Mouse (Mus musculus) monocyte, adult 5-6 weeks (primary cell): ENCODE measurements around the gene Nedd4. TPM values are rescaled to one million over a fixed set of nuclear protein-coding genes. Genes with fewer than 3 reads are reported as not detected.
"Not testable (repeated sequence)": the region's sequence is repeated elsewhere in the genome, so short reads cannot be mapped to it uniquely, and the experiment has no call there.

Experiments
- ATAC-seq: fragments of 153-309, 156-312 bp; replicated peaks from 2 replicates; pipeline ENCODE4 v1.8.0; 2017; ENCODE audit warnings: mild to moderate bottlenecking; ENCODE audit not compliant: low TSS enrichment, insufficient number of reproducible peaks, severe bottlenecking, poor library complexity, low FRiP score
- total RNA-seq: library from RNA; stranded (forward); fragments of 200-1000, 200-491, 200-594 nt; gene quantifications from 3 replicates; pipeline ENCODE4 v1.2.3, GENCODE M21; 2017

Nedd4 gene
- 69.3 to 109 TPM (median 72.0 TPM) in 3 replicates for total RNA-seq

GRCm38 (mm10) chr9:72661895-72662661 lies at the start of gene Nedd4:
Nedd4 (plus strand) TSS chr9:72662346.
- ATAC-seq: 0 out of 2 replicates have a peak, but pooled peaks have one; percentile 4

GRCm38 (mm10) chr9:72613884-72614283 lies 48.3 kb upstream of the Nedd4 start:
- no peak for ATAC-seq

- ATAC-seq: no peak
These were observed 47.2 kb upstream of the Nedd4 start for GRCm38 (mm10) chr9:72614786-72615480.

- no peak for ATAC-seq
These were observed 44.1 kb upstream of the Nedd4 start for GRCm38 (mm10) chr9:72618037-72618436.

- ATAC-seq: no peak
These were observed 38.5 kb upstream of the Nedd4 start for GRCm38 (mm10) chr9:72623605-72624004.

GRCm38 (mm10) chr9:72627598-72627997 lies 34.5 kb upstream of the Nedd4 start:
- no peak for ATAC-seq

- no peak for ATAC-seq
These were observed 33.6 kb upstream of the Nedd4 start for GRCm38 (mm10) chr9:72628591-72628990.

GRCm38 (mm10) chr9:72632198-72632597 lies 29.9 kb upstream of the Nedd4 start:
- no peak for ATAC-seq

- ATAC-seq: peak; percentile 70
These were observed 27.0 kb upstream of the Nedd4 start for GRCm38 (mm10) chr9:72635134-72635533.

GRCm38 (mm10) chr9:72636547-72636946 lies 25.6 kb upstream of the Nedd4 start:
- no peak for ATAC-seq

- no peak for ATAC-seq
These were observed 24.9 kb upstream of the Nedd4 start for GRCm38 (mm10) chr9:72637243-72637642.

- ATAC-seq: no peak
These were observed 22.9 kb upstream of the Nedd4 start for GRCm38 (mm10) chr9:72638951-72639842.

- ATAC-seq: peak; percentile 27; the same call in 1 of the 2 replicates
These were observed 22.1 kb upstream of the Nedd4 start for GRCm38 (mm10) chr9:72639843-72640621.

- ATAC-seq: no peak
These were observed 21.5 kb upstream of the Nedd4 start for GRCm38 (mm10) chr9:72640642-72641041.

GRCm38 (mm10) chr9:72641093-72641680 lies 21.0 kb upstream of the Nedd4 start:
- ATAC-seq: no peak

GRCm38 (mm10) chr9:72642756-72643447 lies 19.2 kb upstream of the Nedd4 start:
- ATAC-seq: not testable (repeated sequence)

- no peak for ATAC-seq
These were observed 18.3 kb upstream of the Nedd4 start for GRCm38 (mm10) chr9:72643651-72644417.
